Mouse (Mus musculus) mouse trophoblast stem cell (cell line): ENCODE data around the gene Tmco1.

ENCODE experiments used
- in situ Hi-C, 2 experiments: fragments of 300-500 bp; cut with MseI, MboI; formaldehyde crosslinking; loops; 2 replicates in 1 of 2; 3 replicates in 1 of 2; pipeline ENCODE4 v1.15.1; 2025

The Tmco1 gene

GRCm38 (mm10) chr1:167368513-167368912 is 60.3 kb downstream of the Tmco1 start:
- in situ Hi-C loops = no loop called here

GRCm38 (mm10) chr1:167369905-167370304 is 61.7 kb downstream of the Tmco1 start:
- in situ Hi-C loops = no loop called here

GRCm38 (mm10) chr1:167372739-167373138 is 64.6 kb downstream of the Tmco1 start:
- in situ Hi-C loops = no loop called here

GRCm38 (mm10) chr1:167374003-167374784 is 66.0 kb downstream of the Tmco1 start:
- in situ Hi-C loops = no loop called here

- in situ Hi-C loops = no loop called here
Measured at GRCm38 (mm10) chr1:167374942-167375341, 66.8 kb downstream of the Tmco1 start.

GRCm38 (mm10) chr1:167378019-167378418 is 69.8 kb downstream of the Tmco1 start:
- in situ Hi-C loops = no loop called here

- in situ Hi-C loops = no loop called here
Measured at GRCm38 (mm10) chr1:167379751-167380150, 71.6 kb downstream of the Tmco1 start.

GRCm38 (mm10) chr1:167380223-167380622 is 72.0 kb downstream of the Tmco1 start:
- in situ Hi-C loops = no loop called here

- in situ Hi-C loops = no loop called here
Measured at GRCm38 (mm10) chr1:167381050-167382015, 73.2 kb downstream of the Tmco1 start.

GRCm38 (mm10) chr1:167382316-167382715 is 74.1 kb downstream of the Tmco1 start:
- in situ Hi-C loops = no loop called here

GRCm38 (mm10) chr1:167382763-167383162 is 74.6 kb downstream of the Tmco1 start:
- in situ Hi-C loops = no loop called here

GRCm38 (mm10) chr1:167383178-167383577 is 75.0 kb downstream of the Tmco1 start:
- in situ Hi-C loops = no loop called here
